Mouse (Mus musculus): ENCODE measurements around the gene Mipol1. TPM values are rescaled to one million over a fixed set of nuclear protein-coding genes. Genes with fewer than 3 reads are reported as not detected.

Gene Mipol1
- 5.5 and 6.4 TPM in 2 replicates for polyA plus RNA-seq (2015; fragmentation: Nextera tagmentation; extraction: Ambion mirVana)

GRCm38 (mm10) chr12:57230192-57230706 lies at the start of gene Mipol1, which contains the start of gene Prps1l3:
Gene Mipol1, plus strand, starts transcription at chr12:57230427.
Gene Prps1l3, plus strand, starts transcription at chr12:57230412.
- Histone ChIP-seq H3K9ac (replicated peaks) (peak within 1 kb of the TSS; percentile 72), H3K27me3 (replicated peaks) (no peaks in the 10 kb centered on the region), H3K4me2 (peak within 1 kb of the TSS; percentile 62), H3K4me1 (peaks cover 8% of the 10 kb centered on the region), H3K4me3 (replicated peaks) (peak within 1 kb of the TSS; percentile 94), H3K9me3 (replicated peaks) (no peaks in the 10 kb centered on the region), H3K36me3 (no peaks in the 10 kb centered on the region), H3K27ac (replicated peaks) (peak within 1 kb of the TSS; percentile 86)
- ATAC-seq (ENCODE audit: low FRiP score): peak; percentile 99
- WGBS: under 1% methylated on average over 57 of the region's 58 CpGs

- Histone ChIP-seq H3K4me1 (no peaks in the 10 kb centered on the region), H3K9ac (replicated peaks) (no peak overlapping the region), H3K27me3 (replicated peaks) (peaks cover 3% of the 10 kb centered on the region; the same call in 1 of the 2 replicates), H3K36me3 (no peaks in the 10 kb centered on the region), H3K4me3 (replicated peaks) (no peak overlapping the region), H3K4me2 (no peak overlapping the region), H3K9me3 (replicated peaks) (no peaks in the 10 kb centered on the region), H3K27ac (replicated peaks) (no peak overlapping the region)
- WGBS: 65% methylated on average over 2 of the region's 2 CpGs
- no peak for ATAC-seq (ENCODE audit: low FRiP score)
These were observed 45.7 kb upstream of the Mipol1 start for GRCm38 (mm10) chr12:57184401-57185147.

GRCm38 (mm10) chr12:57185475-57185874 lies 44.8 kb upstream of the Mipol1 start:
- Histone ChIP-seq H3K4me1 (no peaks in the 10 kb centered on the region), H3K4me2 (no peak overlapping the region), H3K36me3 (no peaks in the 10 kb centered on the region), H3K4me3 (replicated peaks) (no peak overlapping the region), H3K27ac (replicated peaks) (no peak overlapping the region), H3K9me3 (replicated peaks) (no peaks in the 10 kb centered on the region), H3K9ac (replicated peaks) (no peak overlapping the region), H3K27me3 (replicated peaks) (peaks cover 3% of the 10 kb centered on the region; the same call in 1 of the 2 replicates)
- ATAC-seq (ENCODE audit: low FRiP score): no peak
- WGBS: 0% methylated on average over 1 of the region's 1 CpGs

GRCm38 (mm10) chr12:57186126-57186525 lies 44.1 kb upstream of the Mipol1 start:
- Histone ChIP-seq H3K9me3 (replicated peaks) (no peaks in the 10 kb centered on the region), H3K27me3 (replicated peaks) (peaks cover 3% of the 10 kb centered on the region; the same call in 1 of the 2 replicates), H3K36me3 (no peaks in the 10 kb centered on the region), H3K9ac (replicated peaks) (no peak overlapping the region), H3K27ac (replicated peaks) (no peak overlapping the region), H3K4me2 (no peak overlapping the region), H3K4me3 (replicated peaks) (no peak overlapping the region), H3K4me1 (no peaks in the 10 kb centered on the region)
- no peak for ATAC-seq (ENCODE audit: low FRiP score)
- 71% methylated on average over 2 of the region's 2 CpGs for WGBS

- Histone ChIP-seq H3K4me3 (replicated peaks) (no peak overlapping the region), H3K4me2 (no peak overlapping the region), H3K27me3 (replicated peaks) (peaks cover 3% of the 10 kb centered on the region; the same call in 1 of the 2 replicates), H3K27ac (replicated peaks) (no peak overlapping the region), H3K9me3 (replicated peaks) (no peaks in the 10 kb centered on the region), H3K36me3 (no peaks in the 10 kb centered on the region), H3K9ac (replicated peaks) (no peak overlapping the region), H3K4me1 (no peaks in the 10 kb centered on the region)
- no peak for ATAC-seq (ENCODE audit: low FRiP score)
- 87% methylated on average over 4 of the region's 4 CpGs for WGBS
These were observed 43.2 kb upstream of the Mipol1 start for GRCm38 (mm10) chr12:57187032-57187431.

GRCm38 (mm10) chr12:57194609-57195008 lies 35.6 kb upstream of the Mipol1 start:
- no peak for ATAC-seq (ENCODE audit: low FRiP score)
- H3K4me1 ChIP-seq: peaks cover 12% of the 10 kb centered on the region
- H3K27me3 ChIP-seq (replicated peaks): peaks cover 20% of the 10 kb centered on the region
- H3K4me2 ChIP-seq: no peak overlapping the region
- no peaks in the 10 kb centered on the region for H3K9me3 ChIP-seq (replicated peaks)
- H3K36me3 ChIP-seq: no peaks in the 10 kb centered on the region
- no peak overlapping the region for H3K4me3 ChIP-seq (replicated peaks)
- H3K27ac ChIP-seq (replicated peaks): no peak overlapping the region
- 21% methylated on average over 3 of the region's 3 CpGs for WGBS
- no peak overlapping the region for H3K9ac ChIP-seq (replicated peaks)

- Histone ChIP-seq H3K4me1 (peaks cover 12% of the 10 kb centered on the region), H3K4me2 (peak overlapping the region; percentile 94), H3K36me3 (no peaks in the 10 kb centered on the region), H3K9ac (replicated peaks) (no peak overlapping the region), H3K4me3 (replicated peaks) (peak overlapping the region; percentile 49), H3K27me3 (replicated peaks) (peaks cover 20% of the 10 kb centered on the region), H3K9me3 (replicated peaks) (no peaks in the 10 kb centered on the region), H3K27ac (replicated peaks) (no peak overlapping the region)
- ATAC-seq (ENCODE audit: low FRiP score): no peak
- WGBS: 4% methylated on average over 8 of the region's 8 CpGs
These were observed 34.0 kb upstream of the Mipol1 start for GRCm38 (mm10) chr12:57196286-57196607.

GRCm38 (mm10) chr12:57196608-57197362 lies 33.4 kb upstream of the Mipol1 start:
- peak overlapping the region; percentile 94 for H3K4me2 ChIP-seq
- H3K4me1 ChIP-seq: peaks cover 12% of the 10 kb centered on the region
- peak overlapping the region; percentile 43 for H3K9ac ChIP-seq (replicated peaks)
- peaks cover 20% of the 10 kb centered on the region for H3K27me3 ChIP-seq (replicated peaks)
- ATAC-seq (ENCODE audit: low FRiP score): peak; percentile 61
- H3K4me3 ChIP-seq (replicated peaks): peak overlapping the region; percentile 49
- no peak overlapping the region for H3K27ac ChIP-seq (replicated peaks)
- H3K9me3 ChIP-seq (replicated peaks): no peaks in the 10 kb centered on the region
- WGBS: under 1% methylated on average over 56 of the region's 59 CpGs
- H3K36me3 ChIP-seq: no peaks in the 10 kb centered on the region

GRCm38 (mm10) chr12:57197363-57198026 lies 32.7 kb upstream of the Mipol1 start, which contains the start of gene Slc25a21:
Gene Slc25a21, minus strand, starts transcription at chr12:57197472.
- Histone ChIP-seq H3K27me3 (replicated peaks) (peaks cover 20% of the 10 kb centered on the region), H3K9ac (replicated peaks) (peak within 1 kb of the TSS; percentile 43), H3K27ac (replicated peaks) (no peak within 1 kb of the TSS), H3K4me1 (peaks cover 12% of the 10 kb centered on the region), H3K9me3 (replicated peaks) (no peaks in the 10 kb centered on the region), H3K4me3 (replicated peaks) (peak within 1 kb of the TSS; percentile 49), H3K36me3 (no peaks in the 10 kb centered on the region), H3K4me2 (peak within 1 kb of the TSS; percentile 94)
- ATAC-seq (ENCODE audit: low FRiP score): no peak
- WGBS: 61% methylated on average over 10 of the region's 10 CpGs

- Histone ChIP-seq H3K27ac (replicated peaks) (no peak overlapping the region), H3K4me2 (no peak overlapping the region)
- ATAC-seq (ENCODE audit: low FRiP score): no peak
These were observed 32.0 kb upstream of the Mipol1 start for GRCm38 (mm10) chr12:57198269-57198668.

GRCm38 (mm10) chr12:57199427-57199826 lies 30.8 kb upstream of the Mipol1 start:
- Histone ChIP-seq H3K4me1 (peaks cover 12% of the 10 kb centered on the region), H3K27ac (replicated peaks) (no peak overlapping the region), H3K4me3 (replicated peaks) (no peak overlapping the region), H3K27me3 (replicated peaks) (peaks cover 20% of the 10 kb centered on the region), H3K9me3 (replicated peaks) (no peaks in the 10 kb centered on the region), H3K36me3 (no peaks in the 10 kb centered on the region), H3K4me2 (no peak overlapping the region), H3K9ac (replicated peaks) (no peak overlapping the region)
- ATAC-seq (ENCODE audit: low FRiP score): no peak
- 96% methylated on average over 2 of the region's 2 CpGs for WGBS

More at GRCm38 (mm10) chr12:57198269-57198668, 32.0 kb upstream of the Mipol1 start:
- H3K4me1 ChIP-seq: peaks cover 12% of the 10 kb centered on the region
- H3K27me3 ChIP-seq (replicated peaks): peaks cover 20% of the 10 kb centered on the region
- no peak overlapping the region for H3K9ac ChIP-seq (replicated peaks)
- no peaks in the 10 kb centered on the region for H3K9me3 ChIP-seq (replicated peaks)
- H3K4me3 ChIP-seq (replicated peaks): no peak overlapping the region
- no peaks in the 10 kb centered on the region for H3K36me3 ChIP-seq
